Mouse (Mus musculus): ENCODE measurements around the gene Top1. TPM values are rescaled to one million over a fixed set of nuclear protein-coding genes. Genes with fewer than 3 reads are reported as not detected.
A peak's percentile ranks its signal among the peaks of the same experiment; 100 is the strongest.

Top1 gene
- total RNA-seq, 2 experiments from 2014 or later: 84.6 to 88.4 TPM

GRCm38 (mm10) chr2:160715463-160716030, 69.9 kb downstream of the Top1 start:
- no peak for DNase-seq (ENCODE audit: low spot score in 2 of 2)

- peak in 1 of 2 experiments; percentile 39 for DNase-seq (ENCODE audit: low spot score in 2 of 2)
Observed at GRCm38 (mm10) chr2:160717269-160717668, 71.6 kb downstream of the Top1 start.

GRCm38 (mm10) chr2:160718811-160719210, 73.1 kb downstream of the Top1 start:
- peak in 1 of 2 experiments; percentile 21 for DNase-seq (ENCODE audit: low spot score in 2 of 2)

GRCm38 (mm10) chr2:160722714-160723113, 77.0 kb downstream of the Top1 start:
- DNase-seq (ENCODE audit: low spot score in 2 of 2): no peak

GRCm38 (mm10) chr2:160723613-160724375, 78.1 kb downstream of the Top1 start:
- no peak for DNase-seq (ENCODE audit: low spot score in 2 of 2)

GRCm38 (mm10) chr2:160724536-160724935, 78.8 kb downstream of the Top1 start:
- DNase-seq (ENCODE audit: low spot score in 2 of 2): no peak

GRCm38 (mm10) chr2:160725877-160726864, 80.5 kb downstream of the Top1 start:
- no peak for DNase-seq (ENCODE audit: low spot score in 2 of 2)

GRCm38 (mm10) chr2:160728972-160729371, 83.3 kb downstream of the Top1 start:
- no peak for DNase-seq (ENCODE audit: low spot score in 2 of 2)

- DNase-seq (ENCODE audit: low spot score in 2 of 2): no peak
Observed at GRCm38 (mm10) chr2:160729436-160729835, 83.7 kb downstream of the Top1 start.

- no peak for DNase-seq (ENCODE audit: low spot score in 2 of 2)
Observed at GRCm38 (mm10) chr2:160729851-160730796, 84.4 kb downstream of the Top1 start.

- no peak for DNase-seq (ENCODE audit: low spot score in 2 of 2)
Observed at GRCm38 (mm10) chr2:160730797-160731116, 85.1 kb downstream of the Top1 start.

- peak; percentile 94 to 96 for DNase-seq (ENCODE audit: low spot score in 2 of 2)
Observed at GRCm38 (mm10) chr2:160731117-160731838, 85.6 kb downstream of the Top1 start, which contains the start of gene Plcg1. TSS of gene Plcg1 (plus strand) at chr2:160731300.

- DNase-seq (ENCODE audit: low spot score in 2 of 2): peak; percentile 77 to 79
Observed at GRCm38 (mm10) chr2:160731839-160732261, 86.2 kb downstream of the Top1 start.

GRCm38 (mm10) chr2:160732420-160732995, 86.8 kb downstream of the Top1 start:
- no peak for DNase-seq (ENCODE audit: low spot score in 2 of 2)

- no peak for DNase-seq (ENCODE audit: low spot score in 2 of 2)
Observed at GRCm38 (mm10) chr2:160733131-160733531, 87.4 kb downstream of the Top1 start.

- DNase-seq (ENCODE audit: low spot score in 2 of 2): no peak
Observed at GRCm38 (mm10) chr2:160734331-160734730, 88.6 kb downstream of the Top1 start.

- DNase-seq (ENCODE audit: low spot score in 2 of 2): no peak
Observed at GRCm38 (mm10) chr2:160735706-160736310, 90.1 kb downstream of the Top1 start.

GRCm38 (mm10) chr2:160736466-160736865, 90.8 kb downstream of the Top1 start:
- DNase-seq (ENCODE audit: low spot score in 2 of 2): no peak

GRCm38 (mm10) chr2:160738354-160738753, 92.7 kb downstream of the Top1 start:
- no peak for DNase-seq (ENCODE audit: low spot score in 2 of 2)
